Mouse (Mus musculus): Measurements from ENCODE around the gene Rps21. TPM values are rescaled to one million over a fixed set of nuclear protein-coding genes. Genes with fewer than 3 reads are reported as not detected.
"Not testable (repeated sequence)": the region's sequence is repeated elsewhere in the genome, so short reads cannot be mapped to it uniquely, and the experiment has no call there.

Gene Rps21
- polyA plus RNA-seq, 1 experiment from 2014 or later, result 526 TPM

DNA sequence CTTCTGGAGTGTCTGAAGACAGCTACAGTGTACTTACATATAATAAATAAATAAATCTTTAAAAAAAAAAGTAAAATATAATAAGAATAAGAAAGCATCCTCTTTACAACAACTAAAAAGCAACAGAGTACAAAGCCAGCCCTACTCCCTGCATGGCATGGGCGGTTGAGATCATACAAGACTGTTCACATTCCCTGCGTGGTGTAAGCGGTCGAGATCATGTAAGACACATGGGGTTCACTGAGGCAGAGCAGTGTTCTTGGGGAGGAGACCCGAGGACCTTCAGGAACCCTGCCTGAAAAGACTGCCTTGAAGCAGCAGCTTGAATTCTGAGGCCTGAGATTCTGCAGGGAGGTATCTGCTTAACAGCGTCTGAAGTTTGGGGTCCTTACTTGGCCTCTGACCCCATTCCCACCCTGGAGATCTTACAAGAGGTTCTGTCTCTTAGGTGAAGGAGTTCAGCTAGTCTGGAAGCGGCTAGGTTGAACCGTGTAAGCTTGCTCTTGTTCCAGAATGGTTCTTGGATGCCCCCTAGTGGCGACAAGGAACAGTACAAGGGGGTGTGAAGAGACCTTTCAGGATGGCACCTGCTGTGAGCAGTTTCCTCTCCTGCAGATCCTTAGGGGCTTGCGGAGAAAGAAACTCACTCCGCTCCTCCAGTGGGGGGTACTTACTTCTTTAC, 6.1 kb upstream of the Rps21 start:
- Histone ChIP-seq H3K27me3 (ENCODE audit: control insufficient read depth, insufficient read depth, low read depth, low read length) (no peaks in the 10 kb centered on the region), H3K27ac (ENCODE audit: low read length) (no peak overlapping the region), H3K36me3 (ENCODE audit: control insufficient read depth, insufficient read depth, low read length) (no peaks in the 10 kb centered on the region), H3K4me1 (replicated peaks; ENCODE audit: control insufficient read depth, insufficient read depth, low read length) (peaks cover 4% of the 10 kb centered on the region; the same call in 1 of the 2 replicates), H3K9me3 (ENCODE audit: control insufficient read depth, low read length) (no peaks in the 10 kb centered on the region), H3K9ac (ENCODE audit: low read length) (peak overlapping the region; percentile 32; the same call in 1 of the 2 replicates), H3K4me3 (ENCODE audit: low read length) (no peak overlapping the region), H3K4me2 (ENCODE audit: low read depth, low read length) (no peak overlapping the region)
- whole genome bisulfite sequencing, result 23% methylated on average over 11 of the region's 11 CpGs
- ATAC-seq (ENCODE audit: low read depth), result peak; percentile 89

DNA sequence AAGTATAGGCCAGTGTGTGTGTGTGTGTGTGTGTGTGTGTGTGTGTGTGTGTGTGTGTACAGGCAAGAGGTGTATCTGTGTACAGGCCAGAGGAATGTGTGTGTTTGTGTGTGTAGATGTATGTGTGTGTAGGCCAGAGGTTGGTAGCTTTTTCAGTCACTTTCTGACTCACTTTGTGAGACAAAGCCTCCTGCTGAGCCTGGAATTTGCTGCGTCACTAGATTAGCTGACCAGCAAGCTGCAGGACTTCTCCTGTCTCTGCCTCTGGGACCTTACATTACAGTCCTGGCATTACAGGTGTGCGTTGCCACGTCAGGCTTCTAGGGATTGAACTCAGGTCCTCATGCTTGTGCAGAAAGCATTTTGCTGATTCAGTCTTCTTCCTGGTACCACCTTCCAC, 5.3 kb upstream of the Rps21 start:
- no peaks in the 10 kb centered on the region for H3K9me3 ChIP-seq (ENCODE audit: control insufficient read depth, low read length)
- no peak overlapping the region for H3K9ac ChIP-seq (ENCODE audit: low read length)
- ATAC-seq (ENCODE audit: low read depth), result 0 out of 2 replicates have a peak, but pooled peaks have one; percentile 17
- H3K4me1 ChIP-seq (replicated peaks; ENCODE audit: control insufficient read depth, insufficient read depth, low read length), result peaks cover 9% of the 10 kb centered on the region; the same call in 1 of the 2 replicates
- WGBS, result 45% methylated on average over 3 of the region's 3 CpGs
- H3K27ac ChIP-seq (ENCODE audit: low read length), result no peak overlapping the region
- no peak overlapping the region for H3K4me3 ChIP-seq (ENCODE audit: low read length)
- no peaks in the 10 kb centered on the region for H3K36me3 ChIP-seq (ENCODE audit: control insufficient read depth, insufficient read depth, low read length)
- no peak overlapping the region for H3K4me2 ChIP-seq (ENCODE audit: low read depth, low read length)
- no peaks in the 10 kb centered on the region for H3K27me3 ChIP-seq (ENCODE audit: control insufficient read depth, insufficient read depth, low read depth, low read length)

GRCm38 (mm10) chr2:180254436-180255209, 2.6 kb upstream of the Rps21 start:
- no peaks in the 10 kb centered on the region for H3K27me3 ChIP-seq (ENCODE audit: control insufficient read depth, insufficient read depth, low read depth, low read length)
- no peak overlapping the region for H3K4me2 ChIP-seq (ENCODE audit: low read depth, low read length)
- H3K36me3 ChIP-seq (ENCODE audit: control insufficient read depth, insufficient read depth, low read length), result peaks cover 6% of the 10 kb centered on the region; the same call in 1 of the 2 replicates
- H3K9ac ChIP-seq (ENCODE audit: low read length), result no peak overlapping the region
- no peak overlapping the region for H3K4me3 ChIP-seq (ENCODE audit: low read length)
- peaks cover 13% of the 10 kb centered on the region; the same call in 1 of the 2 replicates for H3K4me1 ChIP-seq (replicated peaks; ENCODE audit: control insufficient read depth, insufficient read depth, low read length)
- H3K9me3 ChIP-seq (ENCODE audit: control insufficient read depth, low read length), result no peaks in the 10 kb centered on the region
- no peak for ATAC-seq (ENCODE audit: low read depth)
- WGBS, result 89% methylated on average over 5 of the region's 5 CpGs
- H3K27ac ChIP-seq (ENCODE audit: low read length), result no peak overlapping the region

DNA sequence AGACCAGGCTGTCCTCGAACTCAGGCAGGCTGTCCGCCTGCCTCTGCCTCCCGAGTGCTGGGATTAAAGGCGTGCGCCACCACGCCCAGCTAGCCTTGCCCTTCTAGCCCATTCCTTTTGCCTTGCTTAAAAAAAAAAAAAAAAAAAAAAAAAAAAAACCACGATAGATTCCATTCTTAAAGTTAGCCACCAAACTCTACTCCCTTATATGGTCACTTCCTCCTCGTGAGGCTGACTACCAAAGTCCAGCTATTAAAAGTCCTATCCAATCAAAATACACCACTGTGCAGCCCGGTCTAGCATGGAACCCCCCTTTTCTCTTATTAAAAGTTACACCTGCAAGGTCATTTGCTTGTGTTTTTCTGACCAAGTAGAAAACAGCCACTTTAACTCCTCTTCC, 1.5 kb upstream of the Rps21 start:
- Histone ChIP-seq H3K36me3 (ENCODE audit: control insufficient read depth, insufficient read depth, low read length) (peaks cover 8% of the 10 kb centered on the region; the same call in 1 of the 2 replicates), H3K27ac (ENCODE audit: low read length) (no peak overlapping the region)
- WGBS, result 83% methylated on average over 9 of the region's 9 CpGs

DNA sequence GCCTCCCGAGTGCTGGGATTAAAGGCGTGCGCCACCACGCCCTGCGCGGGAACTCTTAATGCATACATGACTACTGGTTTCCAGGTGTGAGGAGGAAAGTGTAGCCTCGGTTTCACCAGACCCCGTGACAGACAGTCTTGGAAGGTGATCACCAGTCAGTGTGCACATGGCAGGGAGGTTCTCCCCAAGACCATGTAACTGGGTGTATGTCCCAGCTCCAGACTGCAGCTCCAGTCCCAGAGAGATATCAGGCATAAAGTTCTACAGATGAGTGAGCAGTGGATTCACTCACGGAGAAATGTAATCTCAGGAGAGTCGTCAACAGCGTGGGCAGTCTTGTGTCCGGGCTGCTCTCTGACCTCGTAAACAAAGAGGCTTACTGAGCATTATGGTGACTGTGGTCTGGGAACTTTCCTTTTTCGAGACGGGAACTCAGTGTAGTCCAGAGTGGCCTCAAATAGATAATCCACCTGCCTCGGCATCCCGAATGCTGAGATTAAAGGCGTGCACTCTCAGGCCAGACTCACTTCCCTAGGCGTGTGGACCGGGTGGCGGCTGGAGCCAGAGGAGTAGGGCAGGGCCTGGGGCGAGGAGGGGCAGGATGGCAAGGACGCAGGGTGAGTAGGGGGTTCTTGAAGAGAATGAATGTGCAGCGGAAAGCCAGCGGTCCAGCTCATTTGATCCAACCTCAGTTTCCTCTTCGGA, 729 bp upstream of the Rps21 start:
- Histone ChIP-seq H3K9me3 (ENCODE audit: control insufficient read depth, low read length) (no peaks in the 10 kb centered on the region), H3K27me3 (ENCODE audit: control insufficient read depth, insufficient read depth, low read depth, low read length) (no peaks in the 10 kb centered on the region), H3K4me2 (ENCODE audit: low read depth, low read length) (peak overlapping the region; percentile 95), H3K4me1 (replicated peaks; ENCODE audit: control insufficient read depth, insufficient read depth, low read length) (peaks cover 13% of the 10 kb centered on the region; the same call in 1 of the 2 replicates), H3K9ac (ENCODE audit: low read length) (peak overlapping the region; percentile 80), H3K4me3 (ENCODE audit: low read length) (peak overlapping the region; percentile 84), H3K36me3 (ENCODE audit: control insufficient read depth, insufficient read depth, low read length) (peaks cover 11% of the 10 kb centered on the region; the same call in 1 of the 2 replicates), H3K27ac (ENCODE audit: low read length) (peak overlapping the region; percentile 95)
- WGBS, result 22% methylated on average over 26 of the region's 26 CpGs
- peak; percentile 72 for ATAC-seq (ENCODE audit: low read depth)

More for the DNA sequence above, 1.5 kb upstream of the Rps21 start:
- ATAC-seq (ENCODE audit: low read depth), result no peak
- Histone ChIP-seq H3K4me2 (ENCODE audit: low read depth, low read length) (no peak overlapping the region), H3K9me3 (ENCODE audit: control insufficient read depth, low read length) (no peaks in the 10 kb centered on the region), H3K4me3 (ENCODE audit: low read length) (no peak overlapping the region), H3K4me1 (replicated peaks; ENCODE audit: control insufficient read depth, insufficient read depth, low read length) (peaks cover 13% of the 10 kb centered on the region; the same call in 1 of the 2 replicates), H3K27me3 (ENCODE audit: control insufficient read depth, insufficient read depth, low read depth, low read length) (no peaks in the 10 kb centered on the region), H3K9ac (ENCODE audit: low read length) (no peak overlapping the region)

DNA sequence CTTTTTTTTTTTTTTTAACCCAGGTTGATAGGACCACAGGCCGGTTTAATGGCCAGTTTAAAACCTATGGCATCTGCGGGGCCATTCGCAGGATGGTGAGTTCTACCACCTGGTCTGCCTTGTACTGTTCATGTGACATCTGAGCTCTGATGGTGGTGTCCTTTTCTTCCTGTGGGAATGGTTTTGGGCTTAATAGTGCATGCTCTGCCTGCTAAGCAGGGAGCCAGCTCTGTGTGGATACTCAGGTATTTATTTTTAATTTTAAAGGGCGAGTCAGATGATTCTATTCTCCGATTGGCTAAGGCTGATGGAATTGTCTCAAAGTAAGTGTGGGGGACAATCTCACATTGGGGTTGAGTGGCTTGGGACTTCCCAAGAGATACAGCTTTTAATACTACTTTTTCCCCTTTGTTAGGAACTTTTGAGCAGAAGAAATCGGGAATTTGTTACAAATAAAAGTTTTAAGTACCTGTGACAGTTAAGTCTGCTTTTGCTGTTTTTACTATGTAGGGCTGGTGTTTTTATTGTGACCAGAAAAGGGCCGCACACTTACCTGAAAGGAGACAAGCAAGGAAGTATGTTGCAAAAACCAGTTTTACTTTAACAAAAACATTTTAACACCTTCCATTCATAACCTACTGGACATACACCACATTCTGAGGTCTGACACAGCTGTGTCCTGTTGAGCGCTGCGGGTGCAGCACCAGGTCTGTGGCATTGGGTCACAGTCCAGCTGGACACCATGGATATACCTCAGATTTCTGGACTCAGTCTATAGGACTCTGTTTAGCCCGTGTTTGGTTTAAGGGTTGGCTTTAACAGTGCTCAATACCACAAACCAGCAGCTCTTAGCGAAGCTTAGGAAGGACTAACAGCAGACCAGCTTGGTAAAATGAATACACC, 1.0 kb downstream of the Rps21 start:
- Histone ChIP-seq H3K4me1 (replicated peaks; ENCODE audit: control insufficient read depth, insufficient read depth, low read length) (peaks cover 13% of the 10 kb centered on the region; the same call in 1 of the 2 replicates), H3K27me3 (ENCODE audit: control insufficient read depth, insufficient read depth, low read depth, low read length) (no peaks in the 10 kb centered on the region), H3K4me3 (ENCODE audit: low read length) (peak overlapping the region; percentile 84), H3K36me3 (ENCODE audit: control insufficient read depth, insufficient read depth, low read length) (peaks cover 13% of the 10 kb centered on the region), H3K27ac (ENCODE audit: low read length) (no peak overlapping the region; the same call in 1 of the 2 replicates), H3K9me3 (ENCODE audit: control insufficient read depth, low read length) (no peaks in the 10 kb centered on the region), H3K4me2 (ENCODE audit: low read depth, low read length) (peak overlapping the region; percentile 88), H3K9ac (ENCODE audit: low read length) (peak overlapping the region; percentile 91)
- no peak for ATAC-seq (ENCODE audit: low read depth)
- 45% methylated on average over 11 of the region's 11 CpGs for WGBS

DNA sequence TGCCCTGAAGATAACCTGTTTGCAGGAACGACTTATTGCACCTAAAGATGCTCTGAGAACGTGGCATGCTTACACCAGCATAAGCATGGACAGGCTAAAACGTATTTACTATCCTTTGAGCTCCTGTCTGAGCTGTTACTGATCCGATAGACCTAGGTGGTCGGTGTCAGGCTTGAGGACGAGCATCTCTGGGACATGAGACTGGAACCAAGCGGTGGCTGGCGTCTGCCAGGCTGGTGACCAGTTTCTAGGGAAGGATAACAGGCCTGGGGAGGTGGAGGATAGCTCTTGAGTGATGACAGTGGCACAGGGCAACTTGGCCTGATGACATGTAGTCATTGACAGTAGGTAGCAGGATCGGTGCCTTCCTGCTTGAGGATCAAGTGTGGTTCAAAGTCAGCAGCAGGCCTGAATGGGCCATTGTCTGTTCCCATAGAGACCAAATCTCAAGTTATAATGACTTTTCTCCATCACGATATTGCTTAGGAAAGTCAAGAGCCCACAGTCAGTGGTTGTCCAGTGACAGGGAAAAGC, 1.8 kb downstream of the Rps21 start:
- not testable (repeated sequence) for H3K27ac ChIP-seq (ENCODE audit: low read length); H3K9ac ChIP-seq (ENCODE audit: low read length); H3K27me3 ChIP-seq (ENCODE audit: control insufficient read depth, insufficient read depth, low read depth, low read length); H3K4me3 ChIP-seq (ENCODE audit: low read length); H3K9me3 ChIP-seq (ENCODE audit: control insufficient read depth, low read length); H3K4me2 ChIP-seq (ENCODE audit: low read depth, low read length); ATAC-seq (ENCODE audit: low read depth)
- Histone ChIP-seq H3K36me3 (ENCODE audit: control insufficient read depth, insufficient read depth, low read length) (peaks cover 18% of the 10 kb centered on the region), H3K4me1 (replicated peaks; ENCODE audit: control insufficient read depth, insufficient read depth, low read length) (peaks cover 13% of the 10 kb centered on the region; the same call in 1 of the 2 replicates)
- WGBS, result 65% methylated on average over 10 of the region's 10 CpGs

Data from lung, embryonic 16.5 days (tissue).